Mouse (Mus musculus) embryonic facial prominence, embryonic 13.5 days (tissue): ENCODE results near the gene Adamts7. TPM values are rescaled to one million over a fixed set of nuclear protein-coding genes. Genes with fewer than 3 reads are reported as not detected.
A peak's percentile ranks its signal among the peaks of the same experiment; 100 is the strongest.

ENCODE experiments used
- ATAC-seq: fragments of 200-750 bp; cut with Nextera tagmentation; 2 replicates; pipeline ENCODE4 v1.8.0; 2017; ENCODE audit warnings: low read depth; ENCODE audit not compliant: insufficient number of reproducible peaks, insufficient read depth, low FRiP score, low TSS enrichment
- H3K27ac ChIP-seq: fragments of 300-500 bp; sonication (generic); 2 replicates; pipeline ENCODE4 v1.5.1; 2015; ENCODE audit warnings: moderate library complexity, mild to moderate bottlenecking, inconsistent platforms
- H3K27me3 ChIP-seq: fragments of 300-500 bp; sonication (generic); 2 replicates; pipeline ENCODE4 v1.6.1; 2015; ENCODE audit warnings: mild to moderate bottlenecking, inconsistent platforms
- H3K36me3 ChIP-seq: fragments of 300-500 bp; sonication (generic); 2 replicates; pipeline ENCODE4 v1.6.1; 2015; ENCODE audit warnings: mild to moderate bottlenecking, inconsistent platforms
- H3K4me1 ChIP-seq: fragments of 300-500 bp; sonication (generic); 2 replicates; pipeline ENCODE4 v1.6.1; 2015; ENCODE audit warnings: inconsistent platforms
- H3K4me2 ChIP-seq: fragments of 300-500 bp; sonication (generic); 2 replicates; pipeline ENCODE4 v1.6.1; 2015; ENCODE audit warnings: moderate library complexity, mild to moderate bottlenecking, inconsistent platforms
- H3K4me3 ChIP-seq: fragments of 300-500 bp; sonication (generic); 2 replicates; pipeline ENCODE4 v1.5.1; 2015; ENCODE audit warnings: mild to moderate bottlenecking, inconsistent platforms
- H3K9ac ChIP-seq: fragments of 300-500 bp; sonication (generic); 2 replicates; pipeline ENCODE4 v1.6.1; 2015; ENCODE audit warnings: mild to moderate bottlenecking, inconsistent platforms
- H3K9me3 ChIP-seq: fragments of 300-500 bp; sonication (generic); 2 replicates; pipeline ENCODE4 v1.6.1; 2016; ENCODE audit warnings: inconsistent platforms
- WGBS: fragments of 180-500 bp; shearing (Covaris S2); methylation state at CpG from one replicate; pipeline ENCODE4 v1.1.7; 2015; ENCODE audit warnings: mixed read lengths; 5-methylcytosine and 5-hydroxymethylcytosine counted together
- polyA plus RNA-seq: library from polyadenylated mRNA; unstranded; fragments of >200 nt; fragmentation: Nextera tagmentation; extraction: Ambion mirVana; gene quantifications from 2 replicates; pipeline ENCODE4 v1.2.1, GENCODE M21; 2015

Adamts7 gene
- 20.0 and 21.5 TPM in 2 replicates for polyA plus RNA-seq

DNA sequence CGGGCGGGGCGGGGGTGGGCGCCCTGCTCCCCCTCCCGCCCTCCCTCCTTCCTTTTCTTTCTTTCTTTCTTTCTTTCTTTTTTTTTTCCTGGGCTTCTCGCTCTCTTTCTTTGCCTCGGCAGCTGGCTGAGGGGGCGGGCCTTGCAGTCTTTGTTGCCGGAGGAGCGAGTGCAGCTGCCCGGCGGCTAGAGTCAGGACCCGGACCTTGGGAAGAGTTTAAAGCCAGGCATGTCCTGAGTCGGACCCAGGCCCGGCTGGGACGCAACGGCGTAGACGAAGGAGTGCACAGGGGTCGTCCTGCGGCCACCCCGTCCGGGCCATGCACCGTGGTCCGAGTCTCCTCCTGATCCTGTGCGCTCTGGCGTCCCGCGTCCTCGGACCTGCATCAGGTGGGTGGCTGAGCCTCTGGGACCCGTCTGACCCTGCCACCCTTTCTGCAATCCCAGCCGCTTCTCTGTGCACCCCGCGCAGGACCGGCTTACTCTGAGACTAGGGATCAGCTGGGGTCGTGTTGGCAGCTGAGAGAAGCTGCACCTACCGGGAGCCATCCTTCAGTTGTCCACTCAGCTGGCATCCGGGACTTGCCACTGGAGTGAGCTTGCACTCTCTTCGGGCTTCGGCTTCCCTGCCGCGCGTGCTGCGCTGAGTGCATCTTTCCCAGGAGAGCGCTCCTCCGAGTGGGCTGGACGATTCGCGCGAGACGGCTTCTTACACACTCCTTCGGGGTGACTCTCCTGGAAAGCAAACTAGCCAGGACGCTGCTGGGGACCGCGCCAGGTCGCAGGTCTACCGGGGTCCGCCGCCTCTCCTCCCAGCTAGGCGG is at the start of gene Adamts7:
Gene Adamts7, plus strand, starts transcription at position 144 of the 823 bp plus-strand sequence.
- peak; percentile 52 for ATAC-seq
- WGBS = under 1% methylated on average over 54 of the region's 60 CpGs

GRCm38 (mm10) chr9:90113151-90113550 is 49.7 kb upstream of the Adamts7 start:
- ATAC-seq = no peak
- Histone ChIP-seq H3K9me3 (no peaks in the 10 kb centered on the region), H3K4me3 (peak overlapping the region; percentile 79), H3K36me3 (peaks cover 13% of the 10 kb centered on the region), H3K4me2 (peak overlapping the region; percentile 83), H3K27me3 (no peaks in the 10 kb centered on the region), H3K27ac (peak overlapping the region; percentile 99), H3K9ac (peak overlapping the region; percentile 94), H3K4me1 (peaks cover 14% of the 10 kb centered on the region)
- WGBS = 2% methylated on average over 13 of the region's 13 CpGs

More for the DNA sequence above, at the start of gene Adamts7:
- H3K4me2 ChIP-seq = peak within 1 kb of the TSS; percentile 92
- H3K27me3 ChIP-seq = no peaks in the 10 kb centered on the region
- peaks cover 15% of the 10 kb centered on the region for H3K4me1 ChIP-seq
- no peaks in the 10 kb centered on the region; the same call in 1 of the 2 replicates for H3K9me3 ChIP-seq
- no peaks in the 10 kb centered on the region for H3K36me3 ChIP-seq
- peak within 1 kb of the TSS; percentile 77 for H3K27ac ChIP-seq
- peak within 1 kb of the TSS; percentile 77 for H3K4me3 ChIP-seq
- peak within 1 kb of the TSS; percentile 88 for H3K9ac ChIP-seq

GRCm38 (mm10) chr9:90113651-90114566 is 49.0 kb upstream of the Adamts7 start:
- ATAC-seq = peak; percentile 78
- Histone ChIP-seq H3K4me2 (peak overlapping the region; percentile 83), H3K4me1 (peaks cover 14% of the 10 kb centered on the region), H3K27me3 (no peaks in the 10 kb centered on the region), H3K9me3 (no peaks in the 10 kb centered on the region), H3K9ac (peak overlapping the region; percentile 94), H3K27ac (peak overlapping the region; percentile 99), H3K36me3 (peaks cover 7% of the 10 kb centered on the region; the same call in 1 of the 2 replicates), H3K4me3 (peak overlapping the region; percentile 79)
- WGBS = under 1% methylated on average over 82 of the region's 82 CpGs

- ATAC-seq = peak; percentile 99
- no peaks in the 10 kb centered on the region for H3K9me3 ChIP-seq
- H3K27me3 ChIP-seq = no peaks in the 10 kb centered on the region
- peak within 1 kb of the TSS; percentile 79 for H3K4me3 ChIP-seq
- peak within 1 kb of the TSS; percentile 94 for H3K9ac ChIP-seq
- 1% methylated on average over 40 of the region's 40 CpGs for WGBS
- peak within 1 kb of the TSS; percentile 83 for H3K4me2 ChIP-seq
- peaks cover 14% of the 10 kb centered on the region for H3K4me1 ChIP-seq
- no peaks in the 10 kb centered on the region for H3K36me3 ChIP-seq
- H3K27ac ChIP-seq = peak within 1 kb of the TSS; percentile 99
Observed at GRCm38 (mm10) chr9:90114567-90115307, 48.1 kb upstream of the Adamts7 start, which contains the start of gene Morf4l1. Gene Morf4l1 (minus strand): TSS chr9:90114774.

- Histone ChIP-seq H3K27me3 (no peaks in the 10 kb centered on the region), H3K27ac (no peak overlapping the region), H3K36me3 (no peaks in the 10 kb centered on the region), H3K9me3 (no peaks in the 10 kb centered on the region), H3K4me3 (peak overlapping the region; percentile 79), H3K4me1 (peaks cover 14% of the 10 kb centered on the region), H3K9ac (peak overlapping the region; percentile 73; the same call in 1 of the 2 replicates), H3K4me2 (peak overlapping the region; percentile 71)
- ATAC-seq = no peak
Observed at GRCm38 (mm10) chr9:90115308-90115700, 47.6 kb upstream of the Adamts7 start.

- no peak overlapping the region for H3K9ac ChIP-seq
- H3K36me3 ChIP-seq = no peaks in the 10 kb centered on the region
- ATAC-seq = no peak
- H3K9me3 ChIP-seq = no peaks in the 10 kb centered on the region
- no peak overlapping the region for H3K4me2 ChIP-seq
- no peak overlapping the region for H3K4me3 ChIP-seq
- H3K4me1 ChIP-seq = peaks cover 7% of the 10 kb centered on the region; the same call in 1 of the 2 replicates
- no peak overlapping the region for H3K27ac ChIP-seq
- H3K27me3 ChIP-seq = no peaks in the 10 kb centered on the region
Observed at GRCm38 (mm10) chr9:90117234-90117633, 45.6 kb upstream of the Adamts7 start.

- no peak overlapping the region for H3K9ac ChIP-seq
- no peak overlapping the region for H3K4me3 ChIP-seq
- no peak for ATAC-seq
- H3K9me3 ChIP-seq = no peaks in the 10 kb centered on the region
- WGBS = 78% methylated on average over 4 of the region's 4 CpGs
- H3K27me3 ChIP-seq = no peaks in the 10 kb centered on the region
- H3K4me1 ChIP-seq = 0 out of 2 replicates have a peak, but pooled peaks cover 4% of the 10 kb centered on the region
- no peaks in the 10 kb centered on the region for H3K36me3 ChIP-seq
- H3K27ac ChIP-seq = no peak overlapping the region
- no peak overlapping the region for H3K4me2 ChIP-seq
Observed at GRCm38 (mm10) chr9:90122246-90122740, 40.6 kb upstream of the Adamts7 start.

DNA sequence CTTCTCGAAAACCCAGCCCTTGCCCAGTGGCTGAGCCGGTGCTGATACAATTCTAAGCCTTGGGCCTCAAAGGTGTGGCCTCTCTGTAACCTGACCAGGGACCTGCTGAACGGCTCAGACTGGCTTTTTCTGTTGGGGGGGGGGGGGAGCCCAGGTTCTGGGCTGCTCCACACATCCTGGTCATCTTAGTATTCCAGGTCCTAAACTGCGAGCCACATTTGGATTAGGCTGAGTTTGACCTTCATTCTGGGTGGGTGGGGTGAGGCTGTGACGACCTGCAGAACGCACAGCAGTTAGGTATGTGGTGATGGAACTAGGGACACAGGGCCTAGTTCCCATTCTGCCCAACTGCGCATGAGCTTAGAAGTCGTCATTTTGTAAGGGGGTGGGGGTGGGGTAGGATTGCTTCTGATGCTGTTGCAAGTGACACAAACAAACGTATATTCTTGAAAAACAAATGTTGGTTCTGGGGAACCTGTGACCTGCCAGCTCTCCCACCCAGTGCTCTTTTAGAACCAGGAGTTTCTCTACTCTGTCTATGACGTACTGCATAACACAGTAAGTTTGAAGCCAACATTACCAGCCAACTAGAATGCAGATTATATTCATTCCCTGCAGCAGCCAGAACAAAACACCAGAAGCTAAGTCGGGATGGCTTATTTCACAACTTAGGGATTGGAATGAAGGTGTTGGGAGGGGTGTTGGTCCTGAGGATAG is 38.6 kb upstream of the Adamts7 start:
- H3K4me3 ChIP-seq = no peak overlapping the region
- H3K4me2 ChIP-seq = no peak overlapping the region
- no peaks in the 10 kb centered on the region for H3K36me3 ChIP-seq
- H3K9ac ChIP-seq = no peak overlapping the region
- H3K9me3 ChIP-seq = no peaks in the 10 kb centered on the region
- 33% methylated on average over 11 of the region's 11 CpGs for WGBS
- H3K4me1 ChIP-seq = 0 out of 2 replicates have a peak, but pooled peaks cover 4% of the 10 kb centered on the region
- H3K27me3 ChIP-seq = no peaks in the 10 kb centered on the region
- ATAC-seq = no peak
- H3K27ac ChIP-seq = no peak overlapping the region

- 26% methylated on average over 8 of the region's 8 CpGs for WGBS
- Histone ChIP-seq H3K4me1 (0 out of 2 replicates have a peak, but pooled peaks cover 4% of the 10 kb centered on the region), H3K36me3 (no peaks in the 10 kb centered on the region), H3K27me3 (no peaks in the 10 kb centered on the region), H3K4me2 (no peak overlapping the region), H3K9me3 (no peaks in the 10 kb centered on the region), H3K4me3 (no peak overlapping the region), H3K9ac (no peak overlapping the region), H3K27ac (no peak overlapping the region)
- no peak for ATAC-seq
Observed at GRCm38 (mm10) chr9:90124873-90125245, 38.0 kb upstream of the Adamts7 start.

DNA sequence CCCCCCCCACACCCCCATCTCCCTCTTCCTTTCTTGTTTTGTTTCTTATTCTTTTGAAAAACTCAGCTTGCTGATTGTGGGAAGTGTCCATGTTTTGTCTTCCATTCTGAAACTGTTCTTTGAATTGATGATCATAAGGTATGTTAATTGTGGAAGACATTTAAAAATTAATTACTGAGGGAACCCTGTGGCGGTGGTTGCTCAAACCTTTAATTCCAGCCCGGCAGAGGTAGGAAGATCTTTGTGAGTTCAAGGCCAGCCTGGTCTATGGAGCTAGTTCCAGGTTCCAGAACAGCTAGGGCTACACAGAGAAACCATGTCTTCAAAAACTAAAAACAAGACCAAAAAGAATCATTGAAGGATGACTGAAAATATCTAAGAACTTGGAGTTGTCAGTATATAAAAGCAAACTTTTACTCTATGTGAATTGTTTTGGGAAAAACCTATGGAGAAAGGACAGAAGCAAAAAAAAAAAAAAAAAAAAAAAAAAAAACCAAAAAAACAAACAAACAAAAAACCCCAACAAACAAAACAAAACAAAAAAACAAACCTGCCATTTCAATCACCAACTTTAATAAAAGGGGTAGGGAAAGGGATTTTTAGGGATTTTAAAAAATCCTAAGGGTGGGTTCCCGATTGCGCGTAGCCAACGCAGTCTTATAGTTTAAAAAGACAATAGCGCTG is 37.3 kb upstream of the Adamts7 start:
- H3K36me3 ChIP-seq = no peaks in the 10 kb centered on the region
- WGBS = 14% methylated on average over 7 of the region's 7 CpGs
- peak overlapping the region; percentile 52 for H3K4me2 ChIP-seq
- 0 out of 2 replicates have a peak, but pooled peaks cover 4% of the 10 kb centered on the region for H3K4me1 ChIP-seq
- no peak overlapping the region for H3K27ac ChIP-seq
- H3K4me3 ChIP-seq = peak overlapping the region; percentile 30
- H3K9ac ChIP-seq = no peak overlapping the region
- H3K27me3 ChIP-seq = no peaks in the 10 kb centered on the region
- no peak for ATAC-seq
- no peaks in the 10 kb centered on the region for H3K9me3 ChIP-seq
